Mouse (Mus musculus): Measurements from ENCODE around the gene Fam155a. TPM values are rescaled to one million over a fixed set of nuclear protein-coding genes. Genes with fewer than 3 reads are reported as not detected.

Gene Fam155a
- polyA plus RNA-seq (2017; shearing (Covaris generic)) = 0.39 TPM

GRCm38 (mm10) chr8:9770999-9771605 lies at the start of gene Fam155a:
Fam155a (minus strand) TSS chr8:9771161.

Other genes with a start within 250 kb of the Fam155a start
- not detected for gene Gm10217, start 93.1 kb upstream of the Fam155a start, polyA plus RNA-seq (2017; shearing (Covaris generic))
- gene Lig4, start 206.5 kb upstream of the Fam155a start, polyA plus RNA-seq (2017; shearing (Covaris generic)) = 0.94 TPM
- 14.5 TPM for gene Abhd13, start 206.5 kb upstream of the Fam155a start, polyA plus RNA-seq (2017; shearing (Covaris generic))
- 1.9 TPM for gene Tnfsf13b, start 235.3 kb upstream of the Fam155a start, polyA plus RNA-seq (2017; shearing (Covaris generic))

All from effector memory CD4-positive, alpha-beta T cell, adult 7 months (primary cell).